Mouse (Mus musculus) lung, adult 2 months (tissue): ENCODE data around the gene Fam124b.

Source experiments
- CTCF ChIP-seq: fragments of 200-500 bp; IDR thresholded peaks from 2 replicates; pipeline ENCODE4 v1.5.1; 2011; ENCODE audit warnings: mild to moderate bottlenecking, low read length, control low read depth; ENCODE audit not compliant: insufficient read depth
- POLR2A ChIP-seq: fragments of 200-500 bp; IDR thresholded peaks from 2 replicates; pipeline ENCODE4 v1.6.1; 2011; ENCODE audit warnings: low read depth, mild to moderate bottlenecking, control low read depth, low read length, borderline replicate concordance; ENCODE audit errors: extremely low read depth

- TF ChIP-seq POLR2A (no peak), CTCF (no peak)
Measured at GRCm38 (mm10) chr1:80162943-80163342, 55.3 kb downstream of the Fam124b start.
